Mouse (Mus musculus): ENCODE measurements at regions not wholly inside any gene's neighbourhood (a gene's known extent, or its start where the extent isn't known, plus 50 kb on each side); places are given as distances from the start of the nearest gene placed in this dataset.
A peak's percentile ranks its signal among the peaks of the same experiment; 100 is the strongest.

- Histone ChIP-seq H3K27me3 (ENCODE audit: control insufficient read depth in 1 of 2, insufficient read depth in 2 of 2, low read length in 2 of 2) (no peaks in the 10 kb centered on the region), H3K36me3 (ENCODE audit: control insufficient read depth in 1 of 2, insufficient read depth in 2 of 2, low read length in 2 of 2) (peaks cover 0 to 9% of the 10 kb centered on the region in 2 experiments; a peak in 2 of 4 replicates), H3K9ac (ENCODE audit: control insufficient read depth, low read depth, low read length, poor library complexity, severe bottlenecking) (no peak overlapping the region), H3K4me1 (ENCODE audit: control insufficient read depth in 1 of 2, insufficient read depth in 2 of 2, low read length in 2 of 2) (peaks cover 0 to 16% of the 10 kb centered on the region in 2 experiments; a peak in 2 of 4 replicates), H3K27ac (ENCODE audit: control insufficient read depth, low read depth, low read length) (no peak overlapping the region; the same call in 1 of the 2 replicates), H3K4me3 (ENCODE audit: control insufficient read depth in 1 of 2, insufficient read depth in 1 of 2, low read depth in 2 of 2, low read length in 2 of 2) (no peak overlapping the region), H3K9me3 (replicated peaks; ENCODE audit: insufficient read depth, low read length) (no peaks in the 10 kb centered on the region), H3K79me2 (ENCODE audit: control insufficient read depth, insufficient read depth, low read length, poor library complexity) (no peaks in the 10 kb centered on the region)
- TF ChIP-seq MAFK (IDR thresholded peaks at IDR 0.05; ENCODE audit: borderline replicate concordance, low read depth, low read length) = no peak
- TF ChIP-seq ZKSCAN1 (IDR thresholded peaks at IDR 0.05; ENCODE audit: low read depth, low read length) = no peak
- TF ChIP-seq RCOR1 (IDR thresholded peaks at IDR 0.05; ENCODE audit: low read depth, low read length) = no peak
- TF ChIP-seq BHLHE40 (IDR thresholded peaks at IDR 0.05; ENCODE audit: borderline replicate concordance, low read depth, low read length) = no peak
- DNase-seq (ENCODE audit: low read depth, low spot score) = peak; percentile 14
These were observed 134.5 kb upstream of the Gm5148 start for GRCm38 (mm10) chr3:37858624-37859302.

- DNase-seq (ENCODE audit: low read depth, low spot score) = no peak
- Histone ChIP-seq H3K79me2 (ENCODE audit: control insufficient read depth, insufficient read depth, low read length, poor library complexity) (no peaks in the 10 kb centered on the region), H3K27me3 (ENCODE audit: control insufficient read depth in 1 of 2, insufficient read depth in 2 of 2, low read length in 2 of 2) (no peaks in the 10 kb centered on the region), H3K4me1 (ENCODE audit: control insufficient read depth in 1 of 2, insufficient read depth in 2 of 2, low read length in 2 of 2) (no peaks in the 10 kb centered on the region), H3K4me3 (ENCODE audit: control insufficient read depth in 1 of 2, insufficient read depth in 1 of 2, low read depth in 2 of 2, low read length in 2 of 2) (no peak overlapping the region), H3K36me3 (ENCODE audit: control insufficient read depth in 1 of 2, insufficient read depth in 2 of 2, low read length in 2 of 2) (no peaks in the 10 kb centered on the region), H3K27ac (ENCODE audit: control insufficient read depth, low read depth, low read length) (no peak overlapping the region), H3K9ac (ENCODE audit: control insufficient read depth, low read depth, low read length, poor library complexity, severe bottlenecking) (no peak overlapping the region), H3K9me3 (replicated peaks; ENCODE audit: insufficient read depth, low read length) (no peaks in the 10 kb centered on the region)
- TF ChIP-seq TAL1 (IDR thresholded peaks at IDR 0.05; ENCODE audit: low read length) (no peak), E2F4 (IDR thresholded peaks at IDR 0.05; ENCODE audit: borderline replicate concordance, low read depth, low read length) (no peak), SMC3 (IDR thresholded peaks at IDR 0.05; ENCODE audit: low read depth, low read length) (no peak), RAD21 (IDR thresholded peaks at IDR 0.05; ENCODE audit: low read depth, low read length) (no peak), TCF12 (IDR thresholded peaks at IDR 0.05; ENCODE audit: low read depth, low read length) (no peak), HCFC1 (IDR thresholded peaks at IDR 0.05; ENCODE audit: low read depth, low read length) (no peak), CHD1 (IDR thresholded peaks at IDR 0.05; ENCODE audit: low read depth, low read length) (no peak), ZKSCAN1 (IDR thresholded peaks at IDR 0.05; ENCODE audit: low read depth, low read length) (no peak), ZMIZ1 (IDR thresholded peaks at IDR 0.05; ENCODE audit: low read depth, low read length) (no peak), UBTF (IDR thresholded peaks at IDR 0.05; ENCODE audit: borderline replicate concordance, insufficient read depth, low read depth, low read length) (no peak), NELFE (IDR thresholded peaks at IDR 0.05; ENCODE audit: low read depth, low read length) (no peak), BHLHE40 (IDR thresholded peaks at IDR 0.05; ENCODE audit: borderline replicate concordance, low read depth, low read length) (no peak), MYB (IDR thresholded peaks at IDR 0.05; ENCODE audit: low read depth, low read length) (no peak), ZC3H11A (IDR thresholded peaks at IDR 0.05; ENCODE audit: low read depth, low read length) (no peak), JUND (IDR thresholded peaks at IDR 0.05; ENCODE audit: low read depth, low read length) (no peak), USF2 (IDR thresholded peaks at IDR 0.05; ENCODE audit: borderline replicate concordance in 1 of 2, insufficient read depth in 1 of 2, low read depth in 1 of 2, low read length in 2 of 2) (no peak), KAT2A (conservative IDR thresholded peaks at IDR 0.05; ENCODE audit: low read depth, low read length) (no peak)
These were observed 122.1 kb upstream of the Gm5148 start for GRCm38 (mm10) chr3:37846191-37847003.
